Mouse (Mus musculus) E14TG2a.4 (cell line): ENCODE data around the gene Krtap17-1.

Source experiments
- CTCF ChIP-seq: conservative IDR thresholded peaks from 2 replicates; pipeline ENCODE4 v1.5.1; 2014; ENCODE audit warnings: low read length
- NANOG ChIP-seq: IDR thresholded peaks from 2 replicates; pipeline ENCODE4 v1.6.1; 2014; ENCODE audit warnings: borderline replicate concordance, low read length, mixed read lengths
- POU5F1 ChIP-seq: IDR thresholded peaks from 2 replicates; pipeline ENCODE4 v1.6.1; 2014; ENCODE audit warnings: low read length, borderline replicate concordance

DNA sequence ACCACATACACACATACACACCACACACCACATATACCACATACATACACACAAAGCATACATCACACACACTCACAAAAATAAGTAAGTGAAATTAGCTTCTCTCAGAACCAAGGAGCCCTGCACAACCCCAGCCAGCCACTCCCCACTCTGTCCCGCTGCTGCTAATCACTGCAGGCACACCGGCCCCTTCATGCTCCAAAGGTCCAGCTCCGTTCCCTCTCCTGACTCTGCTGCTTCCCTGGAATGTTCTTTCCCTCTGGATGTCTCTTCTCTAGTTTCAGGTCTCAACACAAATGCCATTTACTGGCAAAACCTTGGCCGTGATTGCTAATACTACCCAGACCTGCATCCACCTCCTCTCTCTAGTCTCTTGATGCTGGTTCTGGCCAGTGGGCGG, 16.9 kb upstream of the Krtap17-1 start:
- TF ChIP-seq CTCF (no peak), POU5F1 (no peak), NANOG (no peak)
